Mouse (Mus musculus) liver, embryonic 14.5 days (tissue): ENCODE measurements around the gene Fndc1. TPM values are rescaled to one million over a fixed set of nuclear protein-coding genes. Genes with fewer than 3 reads are reported as not detected.

Experiments used
- ATAC-seq: fragments of 200-750 bp; cut with Nextera tagmentation; 2 replicates; pipeline ENCODE4 v1.8.0; 2017; ENCODE audit warnings: moderate number of reproducible peaks, mild to moderate bottlenecking, moderate library complexity; ENCODE audit not compliant: insufficient read depth
- DNase-seq, 3 experiments: peaks; one replicate each; pipeline ENCODE4 v3.0.0-alpha.2; 2012 to 2013; ENCODE audit warnings: low read depth in 3 of 3, low spot score in 3 of 3
- H3K27ac ChIP-seq: fragments of 300-500 bp; sonication (generic); 2 replicates; pipeline ENCODE4 v1.5.1; 2014; ENCODE audit warnings: moderate library complexity, mild to moderate bottlenecking, control low read depth, inconsistent platforms
- H3K27me3 ChIP-seq: fragments of 300-500 bp; sonication (generic); 2 replicates; pipeline ENCODE4 v1.6.1; 2014; ENCODE audit warnings: mild to moderate bottlenecking, low read length, moderate library complexity; ENCODE audit not compliant: control insufficient read depth, insufficient read depth
- H3K36me3 ChIP-seq: fragments of 300-500 bp; sonication (generic); replicated peaks from 2 replicates; pipeline ENCODE4 v1.6.1; 2014; ENCODE audit warnings: low read depth; ENCODE audit not compliant: control insufficient read depth, insufficient read depth
- H3K4me1 ChIP-seq, 2 experiments: fragments of 200-500 bp in 1 of 2; fragments of 300-500 bp in 1 of 2; sonication (generic) in 1 of 2; replicated peaks; 2 replicates each; pipeline ENCODE4 v1.6.1; 2012 to 2014; ENCODE audit warnings: antibody characterized with exemption in 1 of 2, inconsistent platforms in 1 of 2, low read length in 1 of 2; ENCODE audit not compliant: control insufficient read depth in 2 of 2, insufficient read depth in 2 of 2
- H3K4me2 ChIP-seq: fragments of 300-500 bp; sonication (generic); 2 replicates; pipeline ENCODE4 v1.6.1; 2014; ENCODE audit warnings: low read depth, mild to moderate bottlenecking, control low read depth, moderate library complexity
- H3K4me3 ChIP-seq, 2 experiments: fragments of 200-500 bp in 1 of 2; fragments of 300-500 bp in 1 of 2; sonication (generic) in 1 of 2; 2 replicates each; pipeline ENCODE4 v1.5.1; 2012 to 2014; ENCODE audit warnings: low read depth in 2 of 2, low read length in 2 of 2, mild to moderate bottlenecking in 2 of 2, control low read depth in 1 of 2, inconsistent platforms in 1 of 2, moderate library complexity in 1 of 2; ENCODE audit not compliant: insufficient read depth in 1 of 2
- H3K9ac ChIP-seq: fragments of 300-500 bp; sonication (generic); replicated peaks from 2 replicates; pipeline ENCODE4 v1.6.1; 2014; ENCODE audit warnings: mild to moderate bottlenecking, control low read depth, moderate library complexity
- H3K9me3 ChIP-seq: fragments of 300-500 bp; sonication (generic); 2 replicates; pipeline ENCODE4 v1.6.1; 2016; ENCODE audit warnings: low read length, mixed read lengths; ENCODE audit not compliant: control insufficient read depth
- CTCF ChIP-seq: IDR thresholded peaks from 2 replicates; pipeline ENCODE4 v1.5.1; 2016; ENCODE audit warnings: antibody characterized with exemption, low read depth, control low read depth
- EP300 ChIP-seq: IDR thresholded peaks from 2 replicates; pipeline ENCODE4 v1.6.1; 2016; ENCODE audit warnings: antibody characterized with exemption, low read depth
- WGBS: fragments of 180-500 bp; shearing (Covaris S2); extraction: QIAGEN DNeasy Blood & Tissue Kit; methylation state at CpG from one replicate; pipeline ENCODE4 v1.1.7; 2014; ENCODE audit not compliant: insufficient replicate concordance; 5-methylcytosine and 5-hydroxymethylcytosine counted together
- polyA plus RNA-seq, 2 experiments: library from polyadenylated mRNA; depleted of rRNA in 1 of 2; stranded (reverse) in 1 of 2; unstranded in 1 of 2; fragments of >200 nt; fragmentation: Nextera tagmentation in 1 of 2; extraction: Ambion mirVana in 1 of 2; gene quantifications; 2 replicates each; pipeline versions ENCODE4 v1.2.1 to v1.2.3; 2012 to 2014

Gene Fndc1
- polyA plus RNA-seq, 2 experiments = 0.10 to 0.18 TPM

GRCm38 (mm10) chr17:7805105-7805504 lies 22.0 kb downstream of the Fndc1 start:
- DNase-seq (no peak), ATAC-seq (no peak)
- no peaks in the 10 kb centered on the region for H3K36me3 ChIP-seq
- TF ChIP-seq CTCF = no peak
- TF ChIP-seq EP300 = no peak
- 68% methylated on average over 6 of the region's 6 CpGs for WGBS
- H3K27ac ChIP-seq = no peak overlapping the region
- no peaks in the 10 kb centered on the region; a peak in 1 of 4 replicates for H3K4me1 ChIP-seq
- no peaks in the 10 kb centered on the region for H3K9me3 ChIP-seq
- no peak overlapping the region for H3K9ac ChIP-seq
- no peak overlapping the region for H3K4me3 ChIP-seq
- no peaks in the 10 kb centered on the region for H3K27me3 ChIP-seq
- H3K4me2 ChIP-seq = no peak overlapping the region

GRCm38 (mm10) chr17:7802483-7802882 lies 24.6 kb downstream of the Fndc1 start:
- Histone ChIP-seq H3K27me3 (no peaks in the 10 kb centered on the region), H3K4me2 (no peak overlapping the region), H3K9me3 (no peaks in the 10 kb centered on the region), H3K36me3 (no peaks in the 10 kb centered on the region), H3K4me1 (no peaks in the 10 kb centered on the region; a peak in 1 of 4 replicates), H3K27ac (no peak overlapping the region), H3K9ac (no peak overlapping the region), H3K4me3 (no peak overlapping the region)
- WGBS = 64% methylated on average over 9 of the region's 9 CpGs
- DNase-seq (no peak), ATAC-seq (no peak)
- TF ChIP-seq CTCF (no peak), EP300 (no peak)

GRCm38 (mm10) chr17:7799894-7800293 lies 27.2 kb downstream of the Fndc1 start:
- Histone ChIP-seq H3K9ac (no peak overlapping the region), H3K27me3 (no peaks in the 10 kb centered on the region), H3K4me2 (no peak overlapping the region), H3K27ac (no peak overlapping the region), H3K36me3 (no peaks in the 10 kb centered on the region), H3K9me3 (no peaks in the 10 kb centered on the region), H3K4me3 (no peak overlapping the region), H3K4me1 (no peaks in the 10 kb centered on the region; a peak in 1 of 4 replicates)
- TF ChIP-seq CTCF (no peak), EP300 (no peak)
- WGBS = 46% methylated on average over 3 of the region's 3 CpGs
- DNase-seq (no peak), ATAC-seq (no peak)

GRCm38 (mm10) chr17:7795584-7795983 lies 31.5 kb downstream of the Fndc1 start:
- TF ChIP-seq EP300 (no peak), CTCF (no peak)
- 51% methylated on average over 8 of the region's 8 CpGs for WGBS
- Histone ChIP-seq H3K4me3 (no peak overlapping the region), H3K9me3 (no peaks in the 10 kb centered on the region), H3K4me1 (no peaks in the 10 kb centered on the region), H3K4me2 (no peak overlapping the region), H3K9ac (no peak overlapping the region), H3K27ac (no peak overlapping the region), H3K27me3 (no peaks in the 10 kb centered on the region), H3K36me3 (no peaks in the 10 kb centered on the region)
- no peak for DNase-seq
- ATAC-seq = no peak

- ATAC-seq = no peak
- Histone ChIP-seq H3K4me2 (no peak overlapping the region), H3K4me3 (no peak overlapping the region), H3K9me3 (no peaks in the 10 kb centered on the region), H3K27me3 (no peaks in the 10 kb centered on the region), H3K36me3 (no peaks in the 10 kb centered on the region), H3K4me1 (no peaks in the 10 kb centered on the region), H3K27ac (no peak overlapping the region), H3K9ac (no peak overlapping the region)
- TF ChIP-seq EP300 = no peak
- no peak for TF ChIP-seq CTCF
- 42% methylated on average over 2 of the region's 2 CpGs for WGBS
- DNase-seq = no peak
Observed at GRCm38 (mm10) chr17:7795168-7795567, 31.9 kb downstream of the Fndc1 start.

GRCm38 (mm10) chr17:7794093-7794492 lies 33.0 kb downstream of the Fndc1 start:
- Histone ChIP-seq H3K4me1 (no peaks in the 10 kb centered on the region), H3K27ac (no peak overlapping the region), H3K9ac (no peak overlapping the region), H3K9me3 (no peaks in the 10 kb centered on the region), H3K27me3 (no peaks in the 10 kb centered on the region), H3K4me3 (no peak overlapping the region), H3K4me2 (no peak overlapping the region), H3K36me3 (no peaks in the 10 kb centered on the region)
- DNase-seq = no peak
- no peak for ATAC-seq
- WGBS = 56% methylated on average over 6 of the region's 6 CpGs
- TF ChIP-seq CTCF (no peak), EP300 (no peak)
